Mouse (Mus musculus): ENCODE data around the gene Cnnm4. TPM values are rescaled to one million over a fixed set of nuclear protein-coding genes. Genes with fewer than 3 reads are reported as not detected.

Gene Cnnm4
- total and polyA plus RNA-seq, 3 experiments = 3.1 to 8.6 (median 4.5) TPM

DNA sequence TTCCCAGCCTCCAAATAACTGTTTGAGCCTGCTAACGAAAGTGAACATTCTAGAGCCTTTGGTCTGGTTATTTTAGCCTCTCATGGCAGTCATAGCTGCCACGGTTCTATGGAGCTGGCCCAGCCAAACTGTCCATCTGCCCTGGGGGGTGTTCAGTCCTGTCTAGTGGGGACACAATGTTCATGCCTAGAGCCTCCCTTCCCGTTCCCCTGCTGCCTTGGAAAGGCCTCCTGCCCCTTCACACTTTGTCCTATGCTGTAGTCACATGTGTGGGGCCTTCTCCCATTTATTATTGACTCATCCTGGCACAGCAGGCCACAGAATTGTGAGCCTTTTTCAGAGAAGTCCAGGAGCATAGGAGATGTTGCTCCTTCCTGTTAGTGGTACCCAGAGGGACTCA, 46.8 kb downstream of the Cnnm4 start:
- Histone ChIP-seq H3K9me3 (replicated peaks) (no peaks in the 10 kb centered on the region), H3K27me3 (ENCODE audit: insufficient read depth, low read length) (no peaks in the 10 kb centered on the region), H3K4me1 (ENCODE audit: insufficient read depth, low read depth, low read length) (peaks cover 49% of the 10 kb centered on the region), H3K4me3 (ENCODE audit: low read depth, low read length) (no peak overlapping the region), H3K36me3 (replicated peaks) (peaks cover 93% of the 10 kb centered on the region)
- DNase-seq (ENCODE audit: low spot score) = no peak
- TF ChIP-seq TAL1 (conservative IDR thresholded peaks at IDR 0.05; ENCODE audit: low read depth, low read length) (no peak), GATA2 (IDR thresholded peaks at IDR 0.05; ENCODE audit: borderline replicate concordance, low read depth, low read length) (no peak), GATA1 (IDR thresholded peaks at IDR 0.05; ENCODE audit: borderline replicate concordance, low read length) (no peak), POLR2AphosphoS5 (IDR thresholded peaks at IDR 0.05; ENCODE audit: insufficient replicate concordance, low read depth, low read length) (no peak), CTCF (IDR thresholded peaks at IDR 0.05; ENCODE audit: low read depth, low read length) (no peak)
- ATAC-seq (ENCODE audit: extremely low read depth, insufficient number of reproducible peaks, low FRiP score, poor library complexity, severe bottlenecking) = no peak

DNA sequence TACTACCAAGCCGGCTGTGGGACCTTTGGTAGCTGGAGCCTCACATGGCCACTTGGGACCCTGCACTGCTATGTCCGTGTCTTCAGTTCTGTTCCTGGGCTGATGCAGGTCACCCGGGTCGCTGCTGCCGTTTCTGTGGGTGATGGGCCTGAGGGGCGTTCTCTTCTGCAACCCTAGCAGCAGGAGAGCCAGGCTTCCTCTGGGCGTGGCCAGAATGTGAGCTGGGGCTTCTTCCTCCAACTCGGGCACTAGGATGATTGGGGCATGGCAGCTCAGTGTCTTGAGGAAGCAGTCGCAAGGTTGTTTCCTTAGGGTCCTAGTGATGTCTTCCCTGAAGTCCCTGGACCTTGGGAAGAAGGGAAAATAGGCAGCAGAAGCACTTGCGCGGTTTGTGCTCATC, 48.2 kb downstream of the Cnnm4 start:
- no peak for ATAC-seq (ENCODE audit: extremely low read depth, insufficient number of reproducible peaks, low FRiP score, poor library complexity, severe bottlenecking)

DNA sequence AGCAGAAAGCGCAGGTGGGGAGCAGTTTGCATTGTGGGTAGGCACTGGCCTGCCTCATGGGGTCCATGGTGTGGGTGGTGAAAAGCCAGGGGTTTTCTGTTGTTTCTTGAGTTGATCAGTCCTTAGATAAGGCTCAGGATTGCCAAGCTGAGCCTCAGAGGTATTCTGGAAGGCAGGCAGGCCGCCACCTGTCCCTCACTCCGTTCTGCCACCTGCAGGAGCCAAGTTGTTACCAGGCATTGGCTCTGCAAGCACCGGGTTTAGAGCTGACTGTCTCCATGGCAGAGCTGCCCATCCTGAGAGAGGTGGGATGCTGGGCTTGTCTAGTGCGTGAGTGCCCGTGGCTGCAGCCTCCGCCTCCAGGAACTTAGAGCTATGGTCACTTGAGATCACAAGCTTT, 50.8 kb downstream of the Cnnm4 start:
- H3K27me3 ChIP-seq (ENCODE audit: insufficient read depth, low read length) = no peaks in the 10 kb centered on the region
- ATAC-seq (ENCODE audit: extremely low read depth, insufficient number of reproducible peaks, low FRiP score, poor library complexity, severe bottlenecking) (no peak), DNase-seq (ENCODE audit: low spot score) (no peak)
- no peak for TF ChIP-seq GATA1 (IDR thresholded peaks at IDR 0.05; ENCODE audit: borderline replicate concordance, low read length)
- no peak for TF ChIP-seq GATA2 (IDR thresholded peaks at IDR 0.05; ENCODE audit: borderline replicate concordance, low read depth, low read length)
- no peak for TF ChIP-seq POLR2AphosphoS5 (IDR thresholded peaks at IDR 0.05; ENCODE audit: insufficient replicate concordance, low read depth, low read length)
- H3K4me1 ChIP-seq (ENCODE audit: insufficient read depth, low read depth, low read length) = peaks cover 16% of the 10 kb centered on the region; the same call in 1 of the 2 replicates
- peaks cover 100% of the 10 kb centered on the region for H3K36me3 ChIP-seq (replicated peaks)
- H3K9me3 ChIP-seq (replicated peaks) = no peaks in the 10 kb centered on the region
- H3K4me3 ChIP-seq (ENCODE audit: low read depth, low read length) = no peak overlapping the region

More for the DNA sequence above, 48.2 kb downstream of the Cnnm4 start:
- TF ChIP-seq GATA1 (IDR thresholded peaks at IDR 0.05; ENCODE audit: borderline replicate concordance, low read length) = no peak
- TF ChIP-seq CTCF (IDR thresholded peaks at IDR 0.05; ENCODE audit: low read depth, low read length) = no peak
- TF ChIP-seq TAL1 (conservative IDR thresholded peaks at IDR 0.05; ENCODE audit: low read depth, low read length) = no peak
- TF ChIP-seq GATA2 (IDR thresholded peaks at IDR 0.05; ENCODE audit: borderline replicate concordance, low read depth, low read length) = no peak
- peaks cover 98% of the 10 kb centered on the region for H3K36me3 ChIP-seq (replicated peaks)
- peaks cover 37% of the 10 kb centered on the region for H3K4me1 ChIP-seq (ENCODE audit: insufficient read depth, low read depth, low read length)
- H3K9me3 ChIP-seq (replicated peaks) = no peaks in the 10 kb centered on the region
- no peak for DNase-seq (ENCODE audit: low spot score)
- H3K27me3 ChIP-seq (ENCODE audit: insufficient read depth, low read length) = no peaks in the 10 kb centered on the region
- no peak overlapping the region for H3K4me3 ChIP-seq (ENCODE audit: low read depth, low read length)

DNA sequence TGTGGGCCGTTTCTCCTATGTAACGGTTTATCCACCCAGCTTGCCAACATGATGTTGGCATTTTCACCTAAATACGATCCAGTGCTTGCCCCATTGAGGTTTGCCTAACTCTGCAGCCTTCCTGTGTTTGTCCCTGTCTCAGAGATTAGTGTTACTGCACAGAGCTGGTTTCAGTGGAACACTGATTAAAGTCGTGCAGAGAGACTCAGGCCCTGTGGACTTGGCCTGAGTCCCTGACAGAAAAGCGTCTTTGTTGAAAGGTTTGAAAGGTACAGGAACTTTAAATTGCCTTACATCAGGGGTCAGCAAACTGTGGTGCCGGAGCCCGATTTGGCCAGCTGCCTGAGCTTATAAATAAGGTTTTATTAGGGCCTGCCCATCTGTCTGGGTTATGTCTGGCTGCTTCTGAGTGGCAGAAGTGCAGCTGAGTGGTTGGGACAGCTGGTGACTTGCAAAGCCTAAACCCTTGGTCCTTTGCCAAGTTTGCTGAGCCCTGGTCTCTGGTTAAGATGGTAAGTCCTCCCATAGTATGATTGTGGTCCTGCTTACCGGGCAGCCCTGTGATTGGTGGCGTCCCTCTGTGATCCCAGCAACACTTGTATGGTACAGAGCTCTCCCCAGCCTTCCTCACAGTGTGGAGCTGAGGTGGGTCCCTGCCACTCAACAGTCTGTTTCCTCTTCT, 52.1 kb downstream of the Cnnm4 start:
- H3K9me3 ChIP-seq (replicated peaks) = no peaks in the 10 kb centered on the region
- DNase-seq (ENCODE audit: low spot score) (no peak), ATAC-seq (ENCODE audit: extremely low read depth, insufficient number of reproducible peaks, low FRiP score, poor library complexity, severe bottlenecking) (no peak)
- no peak for TF ChIP-seq GATA2 (IDR thresholded peaks at IDR 0.05; ENCODE audit: borderline replicate concordance, low read depth, low read length)
- TF ChIP-seq CTCF (IDR thresholded peaks at IDR 0.05; ENCODE audit: low read depth, low read length) = no peak
- no peak for TF ChIP-seq TAL1 (conservative IDR thresholded peaks at IDR 0.05; ENCODE audit: low read depth, low read length)
- no peak for TF ChIP-seq POLR2AphosphoS5 (IDR thresholded peaks at IDR 0.05; ENCODE audit: insufficient replicate concordance, low read depth, low read length)
- TF ChIP-seq GATA1 (IDR thresholded peaks at IDR 0.05; ENCODE audit: borderline replicate concordance, low read length) = no peak
- H3K4me1 ChIP-seq (ENCODE audit: insufficient read depth, low read depth, low read length) = 0 out of 2 replicates have a peak, but pooled peaks cover 9% of the 10 kb centered on the region
- peaks cover 95% of the 10 kb centered on the region for H3K36me3 ChIP-seq (replicated peaks)
- H3K27me3 ChIP-seq (ENCODE audit: insufficient read depth, low read length) = no peaks in the 10 kb centered on the region
- no peak overlapping the region for H3K4me3 ChIP-seq (ENCODE audit: low read depth, low read length)

DNA sequence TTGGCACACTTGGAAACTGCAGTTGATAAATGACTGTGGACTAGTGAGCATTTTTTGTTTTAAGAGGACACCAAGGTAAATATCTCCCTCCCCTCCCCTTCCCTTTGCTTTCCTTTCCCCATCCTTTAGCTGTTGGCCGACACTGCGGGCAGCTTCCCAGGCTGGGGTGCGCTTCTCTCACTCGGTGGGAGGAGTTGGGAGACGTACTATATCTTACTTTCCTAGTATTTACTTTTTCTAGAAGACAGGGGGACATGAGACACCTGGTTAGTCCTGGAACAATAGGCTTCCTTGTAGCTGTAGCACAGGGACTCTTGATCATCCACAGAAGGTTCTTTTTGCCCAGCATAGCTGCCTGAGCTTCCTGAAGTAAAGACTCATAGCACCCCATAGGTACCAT, 52.6 kb downstream of the Cnnm4 start:
- Histone ChIP-seq H3K27me3 (ENCODE audit: insufficient read depth, low read length) (no peaks in the 10 kb centered on the region), H3K36me3 (replicated peaks) (peaks cover 91% of the 10 kb centered on the region), H3K4me3 (ENCODE audit: low read depth, low read length) (no peak overlapping the region), H3K4me1 (ENCODE audit: insufficient read depth, low read depth, low read length) (0 out of 2 replicates have a peak, but pooled peaks cover 5% of the 10 kb centered on the region), H3K9me3 (replicated peaks) (no peaks in the 10 kb centered on the region)
- no peak for ATAC-seq (ENCODE audit: extremely low read depth, insufficient number of reproducible peaks, low FRiP score, poor library complexity, severe bottlenecking)
- DNase-seq (ENCODE audit: low spot score) = no peak
- no peak for TF ChIP-seq GATA1 (IDR thresholded peaks at IDR 0.05; ENCODE audit: borderline replicate concordance, low read length)
- TF ChIP-seq TAL1 (conservative IDR thresholded peaks at IDR 0.05; ENCODE audit: low read depth, low read length) = no peak
- TF ChIP-seq CTCF (IDR thresholded peaks at IDR 0.05; ENCODE audit: low read depth, low read length) = no peak
- TF ChIP-seq POLR2AphosphoS5 (IDR thresholded peaks at IDR 0.05; ENCODE audit: insufficient replicate concordance, low read depth, low read length) = no peak
- no peak for TF ChIP-seq GATA2 (IDR thresholded peaks at IDR 0.05; ENCODE audit: borderline replicate concordance, low read depth, low read length)

DNA sequence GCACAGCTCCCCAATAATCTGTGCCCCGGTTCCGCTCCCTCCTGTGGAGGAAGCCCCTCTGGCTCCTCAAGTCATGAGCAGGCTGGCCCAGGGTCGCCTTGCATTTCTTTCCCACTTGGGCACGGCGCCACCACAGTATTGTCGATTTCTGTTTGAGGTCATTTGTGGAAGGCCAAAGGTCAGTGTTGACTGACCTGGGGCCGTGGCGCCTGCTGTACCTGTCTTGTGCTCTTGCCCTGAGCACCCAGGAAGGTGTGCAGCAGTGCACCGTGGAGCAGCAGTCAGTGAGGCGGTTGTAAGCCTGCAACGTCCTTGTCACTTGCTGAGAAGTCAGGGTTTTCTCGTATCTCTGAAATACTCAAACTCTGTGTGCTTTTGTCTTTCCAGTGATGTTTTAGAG, 54.4 kb downstream of the Cnnm4 start:
- DNase-seq (ENCODE audit: low spot score) (no peak), ATAC-seq (ENCODE audit: extremely low read depth, insufficient number of reproducible peaks, low FRiP score, poor library complexity, severe bottlenecking) (no peak)
- peaks cover 87% of the 10 kb centered on the region for H3K36me3 ChIP-seq (replicated peaks)
- H3K27me3 ChIP-seq (ENCODE audit: insufficient read depth, low read length) = no peaks in the 10 kb centered on the region; the same call in 1 of the 2 replicates
- TF ChIP-seq POLR2AphosphoS5 (IDR thresholded peaks at IDR 0.05; ENCODE audit: insufficient replicate concordance, low read depth, low read length) (no peak), GATA1 (IDR thresholded peaks at IDR 0.05; ENCODE audit: borderline replicate concordance, low read length) (no peak), GATA2 (IDR thresholded peaks at IDR 0.05; ENCODE audit: borderline replicate concordance, low read depth, low read length) (no peak), TAL1 (conservative IDR thresholded peaks at IDR 0.05; ENCODE audit: low read depth, low read length) (no peak), CTCF (IDR thresholded peaks at IDR 0.05; ENCODE audit: low read depth, low read length) (no peak)
- no peak overlapping the region for H3K4me3 ChIP-seq (ENCODE audit: low read depth, low read length)
- no peaks in the 10 kb centered on the region for H3K4me1 ChIP-seq (ENCODE audit: insufficient read depth, low read depth, low read length)
- no peaks in the 10 kb centered on the region for H3K9me3 ChIP-seq (replicated peaks)

Data from G1E (cell line).